Mouse (Mus musculus): Measurements from ENCODE around the gene Fgfr1op. TPM values are rescaled to one million over a fixed set of nuclear protein-coding genes. Genes with fewer than 3 reads are reported as not detected.
"Not testable (repeated sequence)": the region's sequence is repeated elsewhere in the genome, so short reads cannot be mapped to it uniquely, and the experiment has no call there.

Fgfr1op gene
- polyA plus RNA-seq, 1 experiment = 4.4 TPM

DNA sequence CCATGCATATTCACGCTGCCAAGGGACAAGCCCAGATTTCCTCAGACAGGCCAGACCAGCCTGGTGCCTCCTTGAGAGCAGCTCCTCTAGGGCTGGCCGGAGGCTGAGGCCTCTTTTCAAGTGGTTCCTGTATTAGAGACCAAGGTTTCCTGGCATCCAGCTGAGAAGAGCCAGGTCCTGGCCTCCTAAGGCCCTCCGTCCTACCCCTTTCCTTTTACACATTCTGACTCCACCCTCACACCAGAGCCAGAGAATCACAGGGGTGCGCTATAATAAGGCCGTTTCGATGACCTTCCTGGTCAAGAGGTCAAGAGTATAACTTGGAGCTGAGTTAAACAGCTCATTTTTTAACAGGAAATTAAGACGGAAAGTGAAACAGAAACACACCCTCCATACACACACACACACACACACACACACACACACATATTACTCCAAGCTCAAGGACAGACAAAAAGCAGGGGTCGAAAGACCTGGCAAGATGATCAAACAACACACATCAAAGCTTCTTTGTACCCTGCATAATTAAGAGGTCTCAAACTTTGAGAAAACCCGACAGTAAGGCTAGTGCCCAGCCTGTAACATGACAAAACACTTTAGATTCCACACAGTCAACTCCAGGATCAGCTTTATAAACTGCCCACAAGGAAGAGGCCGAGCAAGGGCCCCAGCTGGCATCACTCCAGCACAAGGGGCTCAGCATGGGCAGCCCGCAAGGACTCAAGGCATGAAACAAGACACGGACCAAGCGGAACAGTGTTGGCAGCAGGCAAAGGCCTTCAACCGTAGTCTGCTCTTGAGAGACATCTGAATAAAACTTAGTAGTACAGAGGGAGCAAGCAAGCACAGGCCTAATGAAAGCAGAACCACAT is 21.3 kb upstream of the Fgfr1op start:
- not testable (repeated sequence) for H3K4me3 ChIP-seq (ENCODE audit: insufficient read depth, low read depth, low read length); H3K36me3 ChIP-seq (ENCODE audit: control insufficient read depth, insufficient read depth, low read length); H3K4me1 ChIP-seq (ENCODE audit: control insufficient read depth, insufficient read depth, low read length); H3K27me3 ChIP-seq (replicated peaks; ENCODE audit: control insufficient read depth, insufficient read depth, low read length)
- WGBS = 11% methylated on average over 13 of the region's 14 CpGs
- peak; percentile 89 for DNase-seq
- peak overlapping the region; percentile 66 for H3K27ac ChIP-seq (ENCODE audit: insufficient read depth, low read depth, low read length)

DNA sequence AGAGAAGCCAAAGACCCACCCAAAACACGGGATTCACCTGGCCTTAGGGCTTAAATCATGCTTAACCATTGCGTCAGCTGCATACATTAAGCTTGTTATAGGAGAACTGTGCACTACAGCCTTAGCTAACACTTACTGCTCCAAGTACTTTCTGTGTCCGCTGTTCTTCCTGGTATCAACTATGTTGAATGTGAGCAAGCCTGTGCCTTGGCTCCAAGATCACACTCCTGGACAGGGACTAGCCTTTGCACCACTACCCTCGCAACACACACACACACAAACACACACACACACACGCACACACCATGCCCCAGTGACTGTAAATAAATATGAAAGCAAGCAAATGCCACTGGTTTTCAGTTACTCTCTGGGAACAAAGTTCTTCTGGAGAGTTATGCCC is 18.4 kb upstream of the Fgfr1op start:
- H3K4me3 ChIP-seq (ENCODE audit: insufficient read depth, low read depth, low read length) = peak overlapping the region; percentile 61
- not testable (repeated sequence) for H3K27me3 ChIP-seq (replicated peaks; ENCODE audit: control insufficient read depth, insufficient read depth, low read length); H3K4me1 ChIP-seq (ENCODE audit: control insufficient read depth, insufficient read depth, low read length); H3K36me3 ChIP-seq (ENCODE audit: control insufficient read depth, insufficient read depth, low read length); H3K27ac ChIP-seq (ENCODE audit: insufficient read depth, low read depth, low read length)
- DNase-seq = peak; percentile 32
- 5% methylated on average over 5 of the region's 5 CpGs for WGBS

DNA sequence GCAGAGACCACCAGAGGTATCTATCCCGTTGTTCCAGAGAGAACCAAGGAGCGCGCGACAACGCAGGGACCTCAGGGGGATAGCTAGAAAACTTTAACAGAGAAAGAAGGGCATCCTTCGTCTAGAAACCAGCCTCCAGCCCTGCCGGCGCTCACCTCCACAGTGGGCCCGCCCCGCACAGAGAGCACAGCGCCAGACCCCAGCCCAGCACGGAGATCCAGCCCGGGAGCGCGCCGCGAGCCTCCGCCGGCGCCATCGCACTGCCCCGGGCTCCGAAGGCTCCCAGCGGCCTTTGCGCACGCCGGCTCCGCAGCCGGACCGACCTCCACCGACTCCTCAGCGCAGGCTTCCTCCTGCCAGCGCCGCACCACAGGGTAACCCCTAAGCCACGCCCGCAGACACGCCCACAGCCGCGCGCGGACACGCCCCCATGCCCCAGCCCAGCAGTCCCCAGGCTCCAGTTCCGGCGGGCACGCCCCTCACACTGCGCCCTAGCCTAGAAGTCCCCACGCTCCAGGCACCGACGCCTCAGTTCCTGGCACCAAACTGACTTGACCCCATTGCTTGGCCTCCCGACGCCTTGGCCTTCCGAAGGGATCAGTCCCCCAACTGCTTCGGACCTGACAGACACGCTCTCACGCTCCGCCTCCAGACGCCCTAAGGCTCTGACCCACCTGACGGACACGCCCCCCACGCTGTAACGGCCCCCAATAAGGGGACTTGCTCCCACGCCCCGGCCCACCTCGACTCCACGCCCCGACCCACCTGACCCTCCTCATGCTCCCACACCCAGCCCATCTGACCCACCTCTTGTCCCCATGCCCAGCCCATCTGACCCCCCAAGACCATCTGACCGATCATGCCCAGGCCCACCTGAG is 17.6 kb upstream of the Fgfr1op start, which contains the start of the genes Gm49673 and Rnaset2a:
Gene Gm49673 (minus strand): TSS at position 350 of the 878 bp plus-strand sequence.
Gene Rnaset2a (minus strand): TSS at position 659 of the 878 bp plus-strand sequence.
- H3K4me1 ChIP-seq (ENCODE audit: control insufficient read depth, insufficient read depth, low read length); H3K27me3 ChIP-seq (replicated peaks; ENCODE audit: control insufficient read depth, insufficient read depth, low read length); H3K36me3 ChIP-seq (ENCODE audit: control insufficient read depth, insufficient read depth, low read length): not testable (repeated sequence)
- WGBS = 1% methylated on average over 58 of the region's 67 CpGs
- Histone ChIP-seq H3K27ac (ENCODE audit: insufficient read depth, low read depth, low read length) (peak within 1 kb of the TSS; percentile 73; the same call in 1 of the 2 replicates), H3K4me3 (ENCODE audit: insufficient read depth, low read depth, low read length) (peak within 1 kb of the TSS; percentile 61)
- peak; percentile 54 for DNase-seq

DNA sequence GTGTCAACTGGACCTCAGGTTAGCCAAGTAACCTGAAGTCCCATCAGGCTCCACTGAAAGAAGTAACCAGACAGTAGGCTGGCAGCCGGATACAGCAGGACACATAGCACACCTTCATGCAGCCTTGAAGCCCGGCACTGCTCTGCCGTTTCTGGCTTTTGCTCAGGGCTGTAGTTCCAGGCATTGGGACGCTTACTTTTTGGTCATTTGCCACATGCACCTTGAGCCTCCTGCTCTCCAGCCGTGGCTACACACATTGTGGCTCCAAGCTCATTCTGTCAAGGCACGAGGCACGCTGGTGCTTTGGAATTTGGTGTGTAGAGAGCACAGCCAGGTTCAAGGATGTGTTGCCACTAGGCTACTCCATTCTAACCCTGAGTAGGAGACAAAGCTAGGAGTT is 10.3 kb upstream of the Fgfr1op start:
- peak overlapping the region; percentile 16; the same call in 1 of the 2 replicates for H3K27ac ChIP-seq (ENCODE audit: insufficient read depth, low read depth, low read length)
- not testable (repeated sequence) for H3K36me3 ChIP-seq (ENCODE audit: control insufficient read depth, insufficient read depth, low read length); H3K27me3 ChIP-seq (replicated peaks; ENCODE audit: control insufficient read depth, insufficient read depth, low read length); H3K4me1 ChIP-seq (ENCODE audit: control insufficient read depth, insufficient read depth, low read length); H3K4me3 ChIP-seq (ENCODE audit: insufficient read depth, low read depth, low read length)
- DNase-seq = peak; percentile 74
- 34% methylated on average over 7 of the region's 7 CpGs for WGBS

DNA sequence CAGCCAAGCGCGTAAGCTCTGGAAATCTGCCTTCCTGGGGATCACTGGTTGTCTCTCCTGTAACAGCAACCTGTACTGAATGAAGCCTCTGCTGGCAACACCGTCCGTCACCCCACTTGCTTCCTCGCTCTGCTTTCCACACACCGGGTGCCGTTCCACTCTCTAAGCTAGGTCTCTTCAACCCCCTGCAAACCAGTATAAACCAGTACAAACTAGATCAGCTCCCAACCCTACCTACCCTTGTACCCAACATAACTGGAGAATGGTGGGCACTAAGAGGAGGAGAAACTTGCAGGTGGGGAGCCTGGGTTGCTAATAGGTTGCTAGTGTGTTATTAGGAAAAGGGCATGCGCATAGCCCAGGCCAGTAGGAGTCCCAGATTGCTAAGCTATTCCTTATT is 9.3 kb upstream of the Fgfr1op start:
- not testable (repeated sequence) for DNase-seq; H3K4me1 ChIP-seq (ENCODE audit: control insufficient read depth, insufficient read depth, low read length); H3K27me3 ChIP-seq (replicated peaks; ENCODE audit: control insufficient read depth, insufficient read depth, low read length); H3K27ac ChIP-seq (ENCODE audit: insufficient read depth, low read depth, low read length); H3K36me3 ChIP-seq (ENCODE audit: control insufficient read depth, insufficient read depth, low read length); H3K4me3 ChIP-seq (ENCODE audit: insufficient read depth, low read depth, low read length)
- no CpG with 5 or more reads among the region's 8 CpGs for WGBS

DNA sequence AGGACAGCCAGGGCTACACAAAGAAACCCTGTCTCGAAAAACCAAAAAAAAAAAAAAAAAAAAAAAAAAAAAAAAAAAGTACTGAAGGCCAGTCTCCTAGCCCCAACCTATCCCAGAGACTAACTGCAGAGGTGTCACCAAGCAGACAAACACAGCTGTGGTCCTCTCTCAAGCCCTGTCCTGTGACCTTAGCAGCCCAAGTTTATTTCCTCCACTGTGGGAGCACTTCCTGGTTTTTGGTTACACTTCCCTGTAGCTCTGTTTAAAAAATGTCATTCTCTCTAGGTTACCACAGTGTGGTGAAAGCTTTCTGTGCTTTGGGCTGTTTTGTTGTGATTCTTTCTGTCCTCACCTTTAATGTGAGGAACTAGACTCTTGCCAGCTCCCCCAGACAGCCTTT is 6.7 kb upstream of the Fgfr1op start:
- DNase-seq; H3K27ac ChIP-seq (ENCODE audit: insufficient read depth, low read depth, low read length); H3K4me3 ChIP-seq (ENCODE audit: insufficient read depth, low read depth, low read length); H3K36me3 ChIP-seq (ENCODE audit: control insufficient read depth, insufficient read depth, low read length); H3K4me1 ChIP-seq (ENCODE audit: control insufficient read depth, insufficient read depth, low read length); H3K27me3 ChIP-seq (replicated peaks; ENCODE audit: control insufficient read depth, insufficient read depth, low read length): not testable (repeated sequence)
- no CpG with 5 or more reads among the region's 1 CpGs for WGBS

DNA sequence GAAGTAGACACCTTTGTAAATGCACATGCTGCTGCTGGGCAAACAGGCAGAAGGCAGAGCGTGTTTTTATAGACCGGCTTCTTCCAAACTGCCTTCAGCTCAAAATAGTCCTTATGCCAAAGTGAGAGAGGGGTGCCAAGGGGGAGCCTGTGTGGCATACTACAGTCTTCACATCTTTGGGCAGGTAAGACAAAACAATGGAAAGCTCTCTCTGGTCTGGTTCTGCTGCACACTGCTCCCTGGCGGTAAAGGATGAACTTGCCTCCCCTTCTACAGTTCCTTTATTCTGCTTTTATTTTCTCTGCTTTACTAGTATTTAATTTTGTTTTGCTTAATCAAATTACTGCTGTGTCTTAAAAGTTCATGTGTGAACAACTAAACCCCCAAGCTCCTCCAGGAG is 4.3 kb upstream of the Fgfr1op start:
- H3K4me3 ChIP-seq (ENCODE audit: insufficient read depth, low read depth, low read length); H3K36me3 ChIP-seq (ENCODE audit: control insufficient read depth, insufficient read depth, low read length); H3K27ac ChIP-seq (ENCODE audit: insufficient read depth, low read depth, low read length); H3K4me1 ChIP-seq (ENCODE audit: control insufficient read depth, insufficient read depth, low read length); H3K27me3 ChIP-seq (replicated peaks; ENCODE audit: control insufficient read depth, insufficient read depth, low read length): not testable (repeated sequence)
- peak; percentile 66 for DNase-seq
- TF ChIP-seq CTCF (conservative IDR thresholded peaks at IDR 0.05; ENCODE audit: insufficient read depth, insufficient read length, low read depth, low read length) = peak; percentile 44
- 51% methylated on average over 3 of the region's 3 CpGs for WGBS

DNA sequence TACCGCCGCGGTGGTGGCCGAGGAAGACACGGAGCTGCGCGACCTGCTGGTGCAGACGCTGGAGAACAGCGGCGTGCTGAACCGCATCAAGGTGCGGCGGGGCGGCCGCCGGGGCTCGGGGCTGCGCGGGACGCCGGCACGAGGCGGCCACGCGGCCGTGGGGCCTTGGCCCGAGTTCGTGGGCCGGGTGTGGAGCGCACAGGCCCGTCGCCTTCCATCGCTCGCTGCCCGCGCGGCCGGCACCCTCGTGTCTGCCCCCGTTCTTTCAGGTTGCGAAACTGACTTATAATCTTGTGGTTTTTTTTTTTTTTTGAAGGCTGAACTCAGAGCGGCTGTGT is 276 bp downstream of the Fgfr1op start:
- not testable (repeated sequence) for H3K36me3 ChIP-seq (ENCODE audit: control insufficient read depth, insufficient read depth, low read length); H3K27me3 ChIP-seq (replicated peaks; ENCODE audit: control insufficient read depth, insufficient read depth, low read length); H3K4me1 ChIP-seq (ENCODE audit: control insufficient read depth, insufficient read depth, low read length)
- WGBS = 0% methylated on average over 42 of the region's 42 CpGs
- Histone ChIP-seq H3K4me3 (ENCODE audit: insufficient read depth, low read depth, low read length) (peak overlapping the region; percentile 61), H3K27ac (ENCODE audit: insufficient read depth, low read depth, low read length) (peak overlapping the region; percentile 76)
- peak; percentile 51 for DNase-seq

DNA sequence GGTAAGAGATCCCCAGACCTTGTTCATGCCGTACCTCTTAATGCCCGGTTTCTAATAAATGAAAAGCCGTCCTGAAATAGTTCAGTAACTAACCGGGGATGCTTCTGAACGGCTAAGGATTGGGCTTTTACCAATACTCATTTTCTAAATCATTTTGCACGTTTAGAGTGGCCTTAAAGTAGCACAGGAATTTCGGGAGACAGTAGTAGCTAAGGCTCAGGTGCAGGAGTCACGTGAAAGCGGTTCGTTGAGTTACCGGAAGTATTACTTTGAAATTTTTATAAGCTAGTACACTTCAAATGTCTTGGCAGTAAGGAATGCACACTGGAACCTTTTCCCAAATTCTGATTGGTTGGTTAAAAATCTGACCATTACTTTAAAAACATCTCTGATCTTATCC is 676 bp downstream of the Fgfr1op start:
- H3K27ac ChIP-seq (ENCODE audit: insufficient read depth, low read depth, low read length) = 0 out of 2 replicates have a peak overlapping the region, but pooled peaks have one; percentile 31
- DNase-seq = peak; percentile 39

DNA sequence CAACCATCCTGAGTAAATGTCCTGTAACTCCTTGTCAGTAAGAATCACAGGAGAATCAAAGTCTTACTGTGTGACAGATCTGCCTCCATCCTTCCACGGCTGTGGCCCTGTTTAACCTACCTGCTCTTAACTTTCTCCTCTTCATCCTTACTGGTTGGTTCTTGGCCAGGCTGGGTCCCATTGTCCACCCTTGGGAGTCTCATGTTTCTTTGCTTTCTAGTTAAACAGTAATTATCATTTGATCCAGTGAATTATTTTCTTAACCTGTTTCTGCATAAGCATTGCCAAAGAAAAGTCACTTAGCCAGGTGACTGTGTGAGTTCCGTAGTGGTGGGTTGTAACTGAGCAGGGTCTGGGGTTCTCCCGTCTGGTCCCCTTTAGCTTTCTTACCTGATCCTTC is 1.2 kb downstream of the Fgfr1op start:
- not testable (repeated sequence) for H3K36me3 ChIP-seq (ENCODE audit: control insufficient read depth, insufficient read depth, low read length); H3K4me3 ChIP-seq (ENCODE audit: insufficient read depth, low read depth, low read length); H3K4me1 ChIP-seq (ENCODE audit: control insufficient read depth, insufficient read depth, low read length); H3K27ac ChIP-seq (ENCODE audit: insufficient read depth, low read depth, low read length); H3K27me3 ChIP-seq (replicated peaks; ENCODE audit: control insufficient read depth, insufficient read depth, low read length)
- DNase-seq = peak; percentile 62
- WGBS = 12% methylated on average over 1 of the region's 3 CpGs

More for the DNA sequence above, 676 bp downstream of the Fgfr1op start:
- not testable (repeated sequence) for H3K27me3 ChIP-seq (replicated peaks; ENCODE audit: control insufficient read depth, insufficient read depth, low read length); H3K4me1 ChIP-seq (ENCODE audit: control insufficient read depth, insufficient read depth, low read length); H3K36me3 ChIP-seq (ENCODE audit: control insufficient read depth, insufficient read depth, low read length)
- peak overlapping the region; percentile 61 for H3K4me3 ChIP-seq (ENCODE audit: insufficient read depth, low read depth, low read length)
- WGBS = 1% methylated on average over 11 of the region's 11 CpGs

DNA sequence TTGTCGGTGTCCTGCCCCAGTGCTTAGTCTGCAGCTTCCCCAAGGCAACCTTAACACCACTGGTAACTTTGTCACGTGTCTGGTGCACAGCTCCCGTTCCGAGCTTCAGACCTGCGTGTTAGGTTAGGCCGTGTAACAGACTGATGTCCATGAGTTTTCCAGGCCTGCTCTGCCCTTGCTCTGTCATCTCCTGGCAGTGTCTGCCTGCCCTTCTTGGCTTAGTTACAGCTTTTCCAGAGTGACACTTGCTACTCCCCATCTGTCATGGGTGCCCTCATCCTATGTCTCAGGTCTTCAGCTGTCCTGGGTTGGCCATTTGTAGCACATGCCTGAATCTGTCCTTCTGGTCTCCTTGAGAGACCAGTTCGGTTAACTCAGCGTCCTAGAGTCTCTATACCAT is 2.1 kb downstream of the Fgfr1op start:
- WGBS = 49% methylated on average over 7 of the region's 8 CpGs
- DNase-seq = peak; percentile 50
- H3K27ac ChIP-seq (ENCODE audit: insufficient read depth, low read depth, low read length) = peak overlapping the region; percentile 28; the same call in 1 of the 2 replicates
- H3K27me3 ChIP-seq (replicated peaks; ENCODE audit: control insufficient read depth, insufficient read depth, low read length); H3K4me3 ChIP-seq (ENCODE audit: insufficient read depth, low read depth, low read length); H3K36me3 ChIP-seq (ENCODE audit: control insufficient read depth, insufficient read depth, low read length); H3K4me1 ChIP-seq (ENCODE audit: control insufficient read depth, insufficient read depth, low read length): not testable (repeated sequence)
